Mouse (Mus musculus): ENCODE measurements around the gene Tmc3.

Gene Tmc3

DNA sequence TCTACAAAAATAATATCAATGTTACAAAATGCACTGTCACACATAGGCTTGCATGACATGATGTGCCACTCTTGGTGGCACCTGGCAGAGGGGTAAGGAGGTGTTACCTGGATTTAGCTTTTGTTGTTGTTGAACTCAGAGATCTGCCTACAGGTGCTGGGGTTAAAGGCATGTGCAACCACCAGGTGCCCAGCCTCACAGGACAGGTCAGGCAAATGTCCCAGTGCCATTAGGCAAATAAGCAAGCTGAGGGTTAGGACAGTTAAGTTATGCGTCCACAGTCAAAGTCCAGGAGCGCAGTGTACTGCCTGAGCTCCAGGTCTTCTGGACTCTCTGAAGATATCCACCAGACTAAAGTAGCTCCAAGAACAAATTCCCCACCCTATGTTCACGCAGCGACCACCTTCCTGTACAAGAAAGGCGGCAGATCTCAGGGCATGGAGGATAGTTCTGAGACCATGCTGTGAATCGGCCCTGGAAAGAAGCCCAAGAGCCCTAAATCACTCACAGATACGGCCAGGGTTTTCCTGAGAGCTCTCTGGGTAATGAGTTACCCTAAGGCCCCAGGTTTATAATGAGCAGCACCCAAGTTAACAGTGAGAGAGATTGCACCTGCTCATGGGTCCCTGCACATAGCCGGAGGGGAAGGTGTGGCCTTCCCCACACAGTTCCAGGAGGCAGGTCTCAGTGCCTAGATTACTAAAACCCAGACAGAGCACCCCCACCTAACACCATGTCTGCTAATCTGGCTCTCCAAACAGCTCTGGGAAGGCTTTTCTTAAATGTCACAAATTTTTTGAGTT, 53.3 kb downstream of the Tmc3 start:
- DNase-seq (ENCODE audit: low spot score) = no peak

DNA sequence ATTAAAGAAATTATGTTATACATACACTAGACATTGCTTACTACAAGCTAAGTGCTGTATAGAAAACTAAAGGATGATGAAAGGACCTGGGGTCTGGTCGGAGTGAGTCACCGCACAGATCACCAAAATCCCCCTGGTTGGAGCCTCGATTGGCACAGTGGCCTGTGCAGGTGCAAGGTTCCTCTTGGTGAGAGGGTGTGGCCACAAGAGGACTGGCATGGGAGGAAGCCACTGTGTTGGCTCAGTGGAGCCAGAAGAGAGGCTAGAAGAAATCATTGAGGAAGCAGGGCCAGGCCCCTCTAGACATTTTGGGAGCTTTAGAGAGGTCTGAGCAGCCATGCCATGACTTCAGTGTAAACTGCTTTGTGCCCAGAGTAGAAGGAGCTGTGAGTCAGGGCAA, 54.4 kb downstream of the Tmc3 start:
- no peak for DNase-seq (ENCODE audit: low spot score)

DNA sequence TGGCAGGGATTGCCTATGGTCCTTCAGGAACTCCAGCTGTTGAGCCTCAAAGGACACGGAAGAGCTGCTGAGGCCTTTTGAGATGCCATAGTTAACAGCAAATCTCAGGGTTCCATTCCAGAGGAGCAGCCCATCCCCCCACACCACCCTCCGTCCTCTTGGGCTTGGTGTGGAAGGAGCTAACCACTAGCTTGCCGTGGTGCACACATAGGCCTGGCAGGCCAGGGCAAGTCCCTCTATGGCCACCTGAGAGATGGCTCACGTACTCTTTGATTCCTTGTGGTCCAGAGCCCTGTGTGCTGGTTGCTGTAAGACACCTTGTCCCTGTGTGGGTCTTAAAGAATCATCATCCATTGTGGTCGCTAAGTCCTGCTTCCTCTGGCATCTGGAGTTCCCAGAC, 55.9 kb downstream of the Tmc3 start:
- no peak for DNase-seq (ENCODE audit: low spot score)

DNA sequence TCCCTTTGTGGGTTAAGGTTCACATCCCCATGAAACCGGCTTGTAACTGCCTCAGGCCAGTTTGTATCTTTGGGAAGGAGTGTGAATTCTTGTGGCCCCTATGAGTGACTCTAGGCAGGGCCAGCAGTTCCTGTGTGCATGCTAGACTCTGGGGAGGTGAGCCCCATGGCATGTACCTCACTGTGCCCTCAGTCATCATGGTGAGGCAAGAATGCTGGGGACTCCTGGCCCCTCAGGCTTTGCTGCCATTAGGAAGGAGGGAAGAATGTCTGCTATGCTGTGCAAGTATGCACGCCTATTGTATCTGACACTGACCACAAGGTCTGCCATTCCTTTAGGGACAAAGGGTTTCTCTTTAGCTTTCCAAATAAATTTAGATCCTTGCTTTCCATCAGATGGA, 56.4 kb downstream of the Tmc3 start:
- no peak for DNase-seq (ENCODE audit: low spot score)

DNA sequence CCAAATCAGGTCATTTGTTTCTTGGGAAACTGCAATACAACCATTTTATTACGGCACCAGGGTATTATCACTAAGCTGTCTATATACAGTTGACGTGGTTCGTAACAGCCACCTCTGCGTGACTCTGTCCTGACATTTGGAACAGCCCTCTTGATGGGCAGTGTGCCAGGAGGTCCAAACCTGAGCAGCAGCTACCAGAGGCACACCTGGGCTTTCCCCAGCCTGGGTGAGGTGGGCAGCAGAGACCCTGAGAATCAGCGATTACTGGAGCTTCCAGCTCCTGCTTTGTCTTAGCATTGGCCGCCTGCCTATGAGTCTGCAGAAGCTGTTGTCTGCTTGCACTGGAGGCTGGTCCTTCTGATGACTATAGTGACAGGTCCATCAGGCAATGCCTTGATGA, 58.9 kb downstream of the Tmc3 start:
- no peak for DNase-seq (ENCODE audit: low spot score)

DNA sequence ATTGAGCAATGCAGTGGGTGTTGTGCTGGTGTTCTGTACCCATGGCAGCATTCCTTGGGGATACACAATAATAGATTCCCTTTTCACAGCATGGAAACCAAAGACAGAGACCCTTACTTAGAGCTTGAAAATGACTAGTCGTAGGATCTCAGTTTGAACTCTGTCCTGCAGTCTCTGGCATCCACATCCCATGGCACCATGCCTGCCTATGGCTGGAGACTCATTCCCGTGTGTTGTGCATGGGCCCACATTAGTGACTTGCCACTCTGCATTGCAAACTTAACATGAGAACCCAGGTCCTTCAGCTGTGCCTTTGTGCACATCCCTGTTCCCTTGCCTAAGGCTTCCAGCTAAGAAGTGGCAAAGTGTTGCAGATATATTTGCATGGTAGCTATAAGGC, 60.0 kb downstream of the Tmc3 start:
- DNase-seq (ENCODE audit: low spot score) = no peak

DNA sequence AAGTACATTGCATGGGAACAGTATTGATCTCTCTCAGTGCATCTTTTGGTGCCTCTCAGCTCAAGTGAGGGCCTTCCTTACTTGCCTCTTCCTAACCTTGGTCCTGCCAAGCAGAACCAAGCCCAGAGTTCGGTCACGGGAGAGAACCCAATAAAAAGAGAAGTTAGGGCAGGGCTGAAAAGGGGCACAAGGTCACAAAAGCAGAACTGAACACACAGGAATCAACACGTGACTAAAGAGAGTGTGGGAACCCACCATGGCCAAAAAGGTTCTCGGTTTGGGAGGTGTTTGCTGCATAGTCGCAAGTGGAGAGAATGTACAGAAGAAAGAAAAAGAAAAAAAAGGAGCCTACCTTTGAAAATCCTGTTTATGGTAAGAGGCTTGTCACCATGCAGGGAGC, 60.7 kb downstream of the Tmc3 start:
- DNase-seq (ENCODE audit: low spot score) = peak; percentile 39

DNA sequence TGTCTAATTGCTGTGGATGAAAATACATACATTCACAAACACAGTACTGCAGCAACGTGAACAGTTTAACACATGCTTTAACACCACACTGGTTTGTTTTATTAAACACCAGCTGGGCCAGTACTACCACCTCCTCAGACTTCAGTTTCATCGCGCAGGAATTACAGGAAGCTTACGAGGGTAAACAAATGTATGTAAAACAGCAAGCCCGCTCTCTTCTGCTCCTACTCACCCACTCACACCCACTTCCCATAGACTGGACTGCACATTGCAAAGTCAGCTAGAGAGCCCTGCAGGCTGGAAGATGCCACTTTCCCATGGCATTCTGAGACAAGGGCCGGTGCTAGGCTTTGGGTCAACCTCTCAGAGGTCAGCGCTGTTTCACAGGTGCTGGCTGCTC, 64.1 kb downstream of the Tmc3 start:
- no peak for DNase-seq (ENCODE audit: low spot score)

DNA sequence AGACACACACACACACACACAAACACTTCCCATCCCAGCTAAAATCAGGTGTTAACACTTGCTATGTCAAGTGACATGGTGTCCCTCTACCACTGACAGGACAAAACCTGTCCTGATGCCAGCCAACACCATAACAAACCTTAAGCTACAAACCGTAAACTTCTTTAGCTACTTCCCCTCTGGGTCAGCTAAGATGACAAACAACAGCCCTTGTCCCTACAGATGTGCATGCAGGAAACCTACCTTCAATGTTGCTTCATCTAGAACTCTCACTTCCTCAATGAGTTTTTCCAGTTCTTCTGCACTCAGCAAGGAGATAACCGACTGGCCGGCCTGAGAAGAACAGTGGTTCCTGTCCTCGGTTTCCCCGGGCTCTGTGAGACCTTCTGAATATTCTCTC, 65.9 kb downstream of the Tmc3 start:
- DNase-seq (ENCODE audit: low spot score) = no peak

DNA sequence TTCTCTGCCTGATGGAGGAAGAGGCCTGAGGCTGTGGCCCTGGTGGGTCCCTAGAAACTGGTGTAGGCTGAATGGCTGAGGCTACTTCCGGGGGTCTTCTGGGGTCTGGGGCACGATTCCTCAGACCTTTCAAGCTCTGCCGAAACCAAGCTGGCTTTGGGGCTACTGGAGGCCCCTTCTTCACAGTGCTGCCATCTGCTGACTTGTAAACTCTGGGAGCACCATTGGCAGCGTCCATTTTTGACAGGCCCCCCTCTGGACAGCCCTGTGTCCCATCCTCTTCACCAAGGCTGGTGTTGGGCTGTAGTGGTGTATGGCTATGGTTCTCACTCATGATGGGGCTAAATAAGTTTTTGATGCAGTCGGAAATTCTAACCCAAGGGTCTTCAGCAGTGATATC, 67.8 kb downstream of the Tmc3 start:
- DNase-seq (ENCODE audit: low spot score) = no peak

DNA sequence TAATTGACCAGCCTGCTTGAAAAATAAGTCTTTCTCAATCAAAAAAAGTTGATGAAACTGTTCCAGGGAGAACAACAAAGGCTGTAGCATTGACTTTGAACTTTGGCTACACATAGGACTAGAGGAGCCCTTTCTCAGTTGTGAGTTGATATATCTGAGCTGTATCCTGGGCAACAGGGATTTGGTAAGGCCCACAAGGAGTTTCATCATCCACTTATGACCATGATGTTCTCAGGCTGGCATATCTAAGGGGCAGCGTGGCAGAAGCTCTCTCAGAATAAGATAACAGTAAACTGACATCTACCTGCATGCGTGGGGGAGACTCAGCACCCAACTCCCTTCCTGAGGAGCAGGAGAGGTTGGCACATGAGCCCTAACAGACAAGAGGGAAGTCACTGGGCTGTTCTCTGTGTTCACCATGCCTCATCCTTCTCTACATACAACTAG, 68.9 kb downstream of the Tmc3 start:
- no peak for DNase-seq (ENCODE audit: low spot score)

DNA sequence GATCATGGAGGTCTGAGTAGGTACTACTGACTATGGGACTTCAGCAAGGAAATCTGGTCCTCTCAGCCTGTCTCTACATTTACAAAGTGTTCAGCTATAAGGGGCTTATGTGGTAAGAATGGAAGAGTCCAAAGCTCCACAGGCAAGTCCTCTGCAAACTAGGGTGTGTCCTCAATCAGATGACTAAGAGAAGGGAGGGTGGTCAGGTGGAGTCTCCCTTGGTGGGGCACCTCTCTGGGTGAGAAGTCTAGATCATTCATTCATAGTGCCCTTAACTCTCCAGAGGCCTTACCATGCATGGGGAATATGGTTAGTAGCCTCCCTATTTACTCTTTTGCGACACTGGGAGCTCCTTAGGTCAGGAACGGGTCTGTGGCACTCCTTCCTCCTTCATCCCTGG, 69.5 kb downstream of the Tmc3 start:
- no peak for DNase-seq (ENCODE audit: low spot score)

DNA sequence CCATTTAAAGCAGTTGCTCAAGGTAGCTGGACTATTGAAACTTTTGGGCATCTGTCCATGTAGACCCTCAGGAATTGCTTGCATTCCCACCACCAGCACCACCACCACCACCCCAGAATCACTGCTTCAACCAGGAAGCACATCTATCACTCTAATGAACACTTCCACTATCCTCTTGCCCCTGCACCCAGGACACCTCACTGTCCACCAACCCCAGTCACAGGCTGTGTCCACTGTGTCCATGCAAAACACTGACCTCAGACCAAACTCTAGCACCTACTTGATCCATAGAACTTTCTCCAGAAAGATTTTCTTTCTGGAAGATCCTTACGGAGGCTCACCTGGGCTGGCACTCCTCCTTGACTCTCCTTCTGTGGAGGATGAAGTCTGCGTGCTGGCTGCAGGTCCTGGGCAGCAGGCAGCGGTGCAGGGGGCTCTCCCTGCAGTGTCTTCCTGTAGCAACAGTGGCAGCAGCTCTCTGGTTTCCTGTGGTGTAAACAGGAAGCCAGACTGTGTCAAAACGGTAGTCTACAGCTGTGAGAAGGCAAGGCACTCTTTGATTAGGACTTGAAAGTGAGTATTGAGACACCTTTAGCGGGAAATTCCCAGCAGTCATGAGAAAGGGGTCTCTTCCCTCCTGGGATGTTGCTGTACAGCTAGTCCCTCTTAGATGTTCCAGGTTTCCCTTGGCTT, 70.4 kb downstream of the Tmc3 start:
- DNase-seq (ENCODE audit: low spot score) = no peak

DNA sequence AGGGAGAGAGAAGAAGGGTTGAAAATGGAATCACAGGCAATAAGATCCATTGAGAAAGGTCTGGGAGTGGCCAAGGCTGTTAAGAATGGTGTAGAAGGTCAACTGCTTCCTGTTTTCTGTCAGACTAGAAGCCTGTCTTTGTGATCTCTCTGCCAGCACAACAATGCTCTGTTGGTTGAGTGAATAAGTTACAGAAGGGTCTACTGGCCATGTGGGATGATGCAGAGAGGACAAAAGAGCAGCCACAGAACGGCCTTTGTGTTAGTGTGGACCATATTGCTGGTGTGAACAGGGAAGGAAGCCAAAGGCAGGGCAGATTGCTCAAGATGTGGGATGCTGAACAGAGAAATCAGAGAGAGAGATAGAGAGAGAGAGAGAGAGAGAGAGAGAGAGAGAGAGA, 74.0 kb downstream of the Tmc3 start:
- no peak for DNase-seq (ENCODE audit: low spot score)

DNA sequence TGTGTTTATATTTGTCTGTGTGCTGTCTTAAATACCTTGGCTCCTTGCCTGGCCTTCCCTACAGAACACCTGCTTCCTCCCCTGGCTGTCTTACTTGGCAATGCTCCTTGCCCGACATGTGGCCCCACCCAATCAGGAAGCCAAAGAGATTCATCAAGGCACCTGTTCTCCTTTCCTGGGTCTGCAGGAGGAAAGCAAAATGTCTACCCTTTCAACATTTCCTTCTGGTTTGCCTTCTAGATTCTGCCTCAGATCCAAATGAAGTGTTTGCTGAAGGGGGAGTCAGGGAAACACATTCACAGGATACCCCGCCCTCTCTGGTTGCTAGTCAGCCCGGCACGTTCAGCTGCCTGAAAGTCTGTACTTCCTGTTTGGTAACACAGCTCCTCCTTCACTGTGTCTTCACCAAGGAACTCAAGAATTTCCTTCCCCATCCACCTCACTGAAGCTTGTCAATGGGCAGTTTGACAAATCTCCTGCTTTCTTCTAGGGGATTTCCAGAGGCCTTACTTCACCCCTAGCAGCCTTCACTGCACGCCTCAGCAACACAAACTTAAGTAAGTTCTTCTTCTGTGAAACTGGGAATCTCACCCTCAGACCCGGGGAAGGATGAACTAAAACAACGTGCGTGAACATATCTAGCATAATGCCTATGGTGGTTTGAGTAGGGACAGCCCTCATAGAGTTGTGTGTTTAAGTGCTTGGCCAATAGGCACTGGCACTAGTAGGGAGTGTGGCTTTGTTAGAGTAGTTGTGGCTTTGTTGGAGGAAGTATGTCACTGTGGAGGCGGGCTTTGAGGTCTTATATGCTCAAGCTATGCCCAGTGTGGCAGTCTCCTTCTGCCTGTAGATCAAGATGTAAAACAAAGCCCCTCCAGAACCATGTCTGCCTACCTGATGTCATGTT, 74.7 kb downstream of the Tmc3 start:
- peak; percentile 25 for DNase-seq (ENCODE audit: low spot score)

DNA sequence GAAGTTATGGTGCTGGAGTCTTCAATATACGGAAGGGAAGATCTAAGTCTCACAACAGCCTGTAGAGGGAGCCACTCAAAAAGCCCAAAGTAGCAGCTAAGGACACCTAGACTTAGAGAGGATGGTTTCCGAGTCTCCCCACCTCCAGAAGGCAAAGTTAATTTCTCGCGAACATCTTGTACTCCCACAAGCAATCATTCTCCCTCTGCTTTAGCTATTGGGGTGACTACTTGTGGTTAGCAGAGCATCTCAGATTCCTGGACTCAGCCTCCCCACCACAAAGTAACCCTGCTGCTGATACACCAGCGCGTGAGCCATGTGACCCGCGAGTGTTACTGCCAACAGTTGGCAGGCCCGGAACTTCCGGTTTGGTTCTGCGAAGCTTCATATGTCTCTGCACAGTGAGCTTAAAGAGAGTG, 75.6 kb downstream of the Tmc3 start:
- DNase-seq (ENCODE audit: low spot score) = no peak

DNA sequence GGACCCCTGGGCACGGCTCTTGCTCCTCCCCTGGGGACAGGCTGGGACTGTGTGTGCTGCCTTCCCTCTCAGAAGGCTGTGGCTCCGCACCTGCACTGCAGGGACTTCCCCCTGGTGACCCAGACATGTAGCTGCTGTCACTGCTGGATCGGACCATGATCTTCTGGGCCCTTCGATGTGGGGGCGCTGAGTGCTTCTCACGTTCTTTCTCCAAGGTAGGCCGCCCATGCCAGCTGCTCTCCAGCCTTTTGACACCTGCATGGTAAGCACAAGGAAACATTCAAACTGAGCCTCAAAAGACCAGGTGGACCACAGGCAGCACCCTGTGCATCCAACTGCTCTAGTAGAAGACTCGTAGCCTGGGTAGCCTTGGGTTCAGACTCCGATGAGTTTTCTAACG, 76.3 kb downstream of the Tmc3 start:
- DNase-seq (ENCODE audit: low spot score) = no peak

DNA sequence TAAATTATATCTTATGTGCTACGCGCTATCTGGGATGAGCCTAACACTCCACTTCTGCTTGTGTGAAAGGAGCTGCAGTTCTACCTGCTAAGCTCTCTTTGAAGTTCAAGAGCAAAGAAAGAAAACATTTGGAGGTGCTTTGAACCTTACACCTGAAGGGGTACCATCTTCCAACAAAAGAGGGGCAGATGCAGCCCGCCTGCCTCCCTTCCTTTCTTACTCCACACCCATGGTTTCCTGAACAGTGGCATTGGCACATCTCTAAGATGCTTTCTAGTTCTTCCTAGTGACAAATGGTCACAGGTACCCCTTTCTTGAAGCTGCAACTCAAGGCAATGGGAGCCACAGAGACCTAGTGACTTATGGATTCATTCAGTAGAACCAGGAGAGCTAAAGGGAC, 77.0 kb downstream of the Tmc3 start:
- no peak for DNase-seq (ENCODE audit: low spot score)

DNA sequence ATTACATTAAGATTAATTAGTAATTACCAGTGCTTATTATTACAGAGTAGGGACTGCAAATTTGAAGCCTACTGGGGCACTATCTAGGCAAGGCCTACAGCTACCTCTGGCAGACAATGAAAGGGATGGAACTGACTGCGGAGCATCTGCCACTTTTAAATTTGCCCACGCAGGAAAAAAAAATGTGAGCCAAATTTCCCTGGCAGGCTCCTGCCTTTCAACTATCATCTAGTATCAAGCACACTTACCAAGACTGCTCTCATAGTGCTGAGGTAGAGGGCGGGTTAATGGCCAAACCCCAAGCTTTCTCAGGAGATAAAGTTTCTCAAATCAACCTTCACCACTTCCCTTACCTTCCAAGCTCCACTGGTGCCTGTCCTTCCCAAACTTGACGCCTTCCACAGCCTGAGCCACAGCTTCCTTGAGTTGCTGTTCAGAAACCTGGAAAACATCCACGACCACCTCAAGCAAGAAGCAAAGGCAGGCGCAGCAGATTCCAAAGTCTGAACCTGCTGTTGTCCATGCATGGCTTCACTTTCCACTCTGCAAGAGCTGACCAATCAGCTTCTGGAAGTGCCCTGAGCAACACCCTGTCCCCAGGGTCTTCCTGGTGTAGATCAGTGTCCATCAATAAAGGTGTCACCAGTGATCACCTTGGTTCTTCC, 78.1 kb downstream of the Tmc3 start:
- no peak for DNase-seq (ENCODE audit: low spot score)

DNA sequence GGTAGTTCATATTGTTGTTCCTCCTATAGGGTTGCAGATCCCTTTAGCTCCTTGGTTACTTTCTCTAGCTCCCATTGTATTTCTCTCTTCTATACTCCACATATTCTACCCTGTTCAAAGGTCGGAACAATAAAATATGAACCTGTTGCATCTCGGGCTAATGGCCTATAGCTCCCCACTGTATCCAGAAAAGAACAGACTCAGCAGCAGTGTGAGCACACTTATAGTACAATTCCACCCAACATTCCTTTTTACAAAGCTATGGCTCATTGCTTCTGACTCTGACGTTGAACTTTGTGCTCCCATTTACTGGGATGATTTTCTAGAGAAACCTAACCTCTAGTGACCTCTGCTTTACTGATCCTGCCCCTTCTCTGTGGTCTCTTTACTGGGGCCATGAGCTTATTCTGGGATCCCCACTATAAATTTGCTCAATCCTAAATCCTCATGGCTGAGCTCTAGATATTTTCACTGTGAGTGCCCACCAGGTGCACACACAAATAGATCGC, 81.4 kb downstream of the Tmc3 start:
- no peak for DNase-seq (ENCODE audit: low spot score)

DNA sequence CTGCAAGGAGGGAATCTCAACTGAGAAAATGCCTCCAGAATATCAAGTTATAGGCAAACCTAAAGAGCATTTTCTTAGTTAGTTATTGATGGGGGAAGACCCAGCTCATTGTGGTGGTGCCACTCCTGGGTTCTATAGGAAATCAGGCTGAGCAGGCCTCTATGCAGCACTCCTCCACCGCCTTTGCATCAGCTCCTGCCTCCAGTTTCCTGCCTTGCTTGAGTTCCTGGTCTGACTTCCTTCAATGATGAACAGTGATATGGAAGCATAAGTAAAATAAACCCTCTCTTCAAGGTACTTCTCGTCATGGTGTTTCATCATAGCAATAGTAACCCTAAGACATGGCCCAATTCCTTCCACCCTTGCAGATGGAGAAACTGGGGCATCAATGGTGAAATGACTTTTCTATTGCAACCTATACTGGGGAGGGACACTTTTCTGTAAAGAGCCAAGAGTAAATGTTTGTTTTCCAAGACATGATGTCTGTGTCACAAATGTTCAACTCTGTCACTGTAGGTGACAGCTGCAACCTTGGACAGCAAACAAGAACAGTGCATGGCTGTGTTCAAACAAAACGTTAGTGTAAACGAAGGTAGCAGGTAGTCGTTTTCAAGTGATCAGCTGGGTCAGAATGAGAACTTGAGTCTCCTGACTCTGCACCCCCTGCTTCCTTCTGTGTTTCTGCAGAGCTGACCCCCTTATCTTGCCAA, 83.4 kb downstream of the Tmc3 start:
- DNase-seq (ENCODE audit: low spot score) = no peak
